Mouse (Mus musculus) c-Kit-negative CD71-positive TER-119-positive erythroid progenitor cells, embryonic 14.5 days (primary cell): Measurements from ENCODE around the gene Map3k12.
A peak's percentile ranks its signal among the peaks of the same experiment; 100 is the strongest.

Experiments
- DNase-seq: peaks from one replicate; pipeline ENCODE4 v3.0.0-alpha.2; 2013; ENCODE audit warnings: low read depth, low spot score

Map3k12 gene

DNA sequence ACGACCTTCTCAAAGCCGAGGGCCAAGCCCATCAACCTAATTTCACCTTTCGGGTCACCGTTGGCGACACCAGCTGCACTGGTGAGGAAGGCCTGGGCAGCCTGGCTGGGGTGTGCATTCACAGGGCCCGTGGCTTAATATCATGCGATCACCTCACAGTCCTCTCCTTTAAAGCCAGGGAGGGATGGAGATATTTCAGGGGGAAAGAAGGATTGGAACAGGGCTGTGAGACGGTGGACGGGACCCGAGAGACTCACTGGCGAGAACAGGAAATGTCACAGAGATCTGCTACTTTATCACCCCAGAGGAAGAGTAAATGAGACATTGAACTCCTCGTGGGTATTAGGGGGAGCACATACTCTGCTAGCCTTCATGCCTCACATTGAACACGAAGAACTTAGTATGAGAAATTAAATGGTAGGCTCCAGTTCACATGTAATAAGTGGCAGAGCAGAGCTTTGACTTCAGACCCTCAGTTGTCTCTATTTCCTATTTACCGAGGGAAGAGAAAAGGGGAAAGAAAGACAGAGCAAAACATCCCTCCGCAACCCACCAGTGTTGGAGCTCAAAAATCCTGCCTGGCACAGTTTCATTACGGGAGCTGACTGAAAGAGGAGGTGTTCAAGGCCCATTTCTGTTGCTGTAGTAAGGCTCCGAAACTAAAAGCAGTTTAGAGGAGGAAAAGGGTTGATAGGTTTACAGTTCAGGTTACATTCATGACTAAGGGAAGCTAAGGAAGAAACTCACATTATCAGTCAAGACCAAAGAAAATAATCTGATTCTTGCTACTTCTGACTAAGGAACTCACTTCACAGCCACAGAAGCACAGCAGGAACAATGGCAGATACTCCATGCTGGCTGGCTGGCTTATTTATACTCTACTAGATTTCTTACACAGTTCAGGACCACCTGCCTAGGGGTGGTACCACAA, 2.6 kb upstream of the Map3k12 start:
- DNase-seq: no peak

- DNase-seq: no peak
These were observed 2.0 kb upstream of the Map3k12 start for GRCm38 (mm10) chr15:102518859-102519201.

DNA sequence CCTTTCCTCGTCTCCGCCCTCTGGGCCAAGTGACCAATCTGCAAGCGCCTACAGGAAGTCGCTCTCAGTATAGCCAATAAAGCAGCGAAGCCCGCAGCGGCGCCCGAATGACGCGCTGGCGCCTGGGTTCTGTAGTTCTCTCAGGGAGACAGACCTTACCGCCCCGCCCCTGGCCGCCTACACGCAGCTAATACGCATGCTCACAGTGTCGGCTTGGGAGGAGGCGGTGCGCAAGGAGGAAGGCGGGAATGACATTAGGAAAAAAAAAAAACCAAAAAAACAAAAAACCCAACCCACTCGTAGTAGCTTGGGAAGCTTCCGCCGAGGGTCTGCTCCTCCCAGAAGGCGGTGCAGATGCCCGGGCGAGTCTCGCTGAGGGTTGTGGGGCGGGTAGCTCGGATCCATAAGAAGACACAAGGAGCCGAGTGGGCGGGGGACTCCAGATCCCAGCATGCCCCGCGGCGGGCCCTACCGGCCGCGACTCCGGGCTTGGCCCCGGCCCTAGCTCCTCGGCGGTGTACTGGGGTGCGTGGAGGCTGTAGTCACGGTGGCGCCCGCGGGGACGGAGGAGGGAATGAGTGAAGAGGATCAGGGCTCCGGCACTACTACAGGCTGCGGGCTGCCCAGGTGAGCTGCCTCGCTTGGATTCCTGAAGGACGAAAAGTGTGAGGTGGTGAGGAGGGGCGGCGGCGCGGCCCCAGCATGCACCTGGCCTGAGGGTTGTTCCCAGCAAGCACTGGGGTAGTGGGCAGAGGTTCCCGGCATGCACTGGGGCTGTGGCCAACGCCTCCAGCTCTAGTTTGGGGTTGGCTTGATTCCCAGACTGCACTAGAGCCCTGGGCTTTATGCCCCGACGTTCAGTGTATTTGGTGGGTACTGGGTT, 1.4 kb upstream of the Map3k12 start, which contains the start of gene Tarbp2:
Gene Tarbp2, plus strand, starts transcription at position 217 of the 883 bp plus-strand sequence.
- DNase-seq: peak; percentile 100

GRCm38 (mm10) chr15:102517631-102517975, 739 bp upstream of the Map3k12 start:
- DNase-seq: no peak

- DNase-seq: no peak
These were observed 571 bp downstream of the Map3k12 start for GRCm38 (mm10) chr15:102516293-102516692.

DNA sequence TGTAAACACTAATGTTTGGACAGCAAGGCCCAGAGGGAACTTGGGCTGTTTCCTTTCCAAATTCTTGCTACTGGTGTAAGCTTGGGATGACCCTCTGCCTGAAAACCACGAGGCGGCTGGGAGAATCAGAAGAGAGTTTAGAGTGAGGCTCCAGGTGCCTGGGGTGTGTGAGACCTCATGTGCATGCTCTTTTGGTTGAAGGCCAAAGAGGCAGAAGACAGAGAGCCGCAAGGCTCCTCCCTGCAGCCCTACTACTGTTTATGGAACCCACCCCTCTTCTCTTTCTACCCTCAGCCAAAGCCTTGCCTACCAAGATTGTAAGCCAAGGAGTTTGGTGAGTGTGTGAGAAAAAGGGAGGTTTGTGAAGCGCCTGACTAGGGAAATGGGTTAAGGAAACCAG, 1.1 kb downstream of the Map3k12 start:
- DNase-seq: no peak

DNA sequence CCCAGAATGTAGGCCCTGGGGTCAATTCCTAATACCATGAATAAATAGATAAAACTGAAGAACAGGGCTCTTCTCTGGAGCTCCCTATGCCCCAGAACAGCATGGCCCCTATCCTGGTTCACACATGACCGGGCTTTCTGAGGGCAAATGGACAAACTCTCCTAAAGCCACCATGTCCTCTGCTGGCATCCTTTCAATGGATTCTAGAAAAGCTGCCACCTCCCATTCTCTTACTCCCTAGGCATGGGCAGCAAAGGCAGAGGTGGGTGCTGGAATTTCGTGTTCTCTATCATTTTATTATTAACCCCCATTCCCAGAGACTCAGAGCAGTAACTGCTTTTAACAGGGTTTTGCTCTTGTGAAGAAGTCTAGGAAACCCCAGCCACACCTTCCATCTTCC, 1.6 kb downstream of the Map3k12 start:
- no peak for DNase-seq

- DNase-seq: no peak
These were observed 3.9 kb downstream of the Map3k12 start for GRCm38 (mm10) chr15:102513004-102513403.

GRCm38 (mm10) chr15:102512471-102512870, 4.4 kb downstream of the Map3k12 start:
- no peak for DNase-seq

GRCm38 (mm10) chr15:102512010-102512409, 4.9 kb downstream of the Map3k12 start:
- no peak for DNase-seq

- no peak for DNase-seq
These were observed 5.5 kb downstream of the Map3k12 start for GRCm38 (mm10) chr15:102511285-102511833.

DNA sequence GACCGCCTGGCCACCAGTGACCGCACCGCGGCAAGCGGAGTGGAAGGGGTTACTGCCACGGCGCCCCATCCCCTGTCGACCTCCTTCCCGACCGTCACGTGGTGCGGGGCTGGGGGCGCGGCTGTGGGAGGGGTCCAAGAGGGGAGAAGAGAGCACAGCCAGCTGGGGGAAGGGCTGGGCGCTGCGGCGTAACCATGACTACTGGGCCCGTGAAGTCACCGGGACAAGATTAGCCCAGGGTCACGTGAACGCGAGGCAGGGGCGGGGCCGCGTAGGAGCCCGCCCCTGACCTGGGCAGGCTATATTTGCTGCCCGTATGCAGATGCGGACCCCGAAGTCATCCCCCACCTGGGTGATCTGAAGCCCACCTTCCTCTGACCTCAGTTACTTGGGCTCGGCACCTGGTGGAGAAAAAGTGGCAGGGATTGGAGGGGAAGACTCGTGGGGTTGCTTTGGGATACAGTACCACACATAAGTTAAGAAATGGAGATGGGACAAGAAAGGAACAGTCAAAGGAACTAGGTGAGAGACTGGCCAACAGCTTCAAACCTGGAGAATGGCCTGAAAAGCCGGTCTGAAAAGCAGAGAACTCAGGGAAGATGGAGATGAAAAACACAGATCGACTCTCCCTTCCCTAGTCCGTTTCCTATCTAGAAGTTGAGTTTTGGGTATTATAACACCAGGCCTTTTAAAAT, 6.1 kb downstream of the Map3k12 start:
- DNase-seq: peak; percentile 38

GRCm38 (mm10) chr15:102510110-102510509, 6.8 kb downstream of the Map3k12 start:
- DNase-seq: no peak

DNA sequence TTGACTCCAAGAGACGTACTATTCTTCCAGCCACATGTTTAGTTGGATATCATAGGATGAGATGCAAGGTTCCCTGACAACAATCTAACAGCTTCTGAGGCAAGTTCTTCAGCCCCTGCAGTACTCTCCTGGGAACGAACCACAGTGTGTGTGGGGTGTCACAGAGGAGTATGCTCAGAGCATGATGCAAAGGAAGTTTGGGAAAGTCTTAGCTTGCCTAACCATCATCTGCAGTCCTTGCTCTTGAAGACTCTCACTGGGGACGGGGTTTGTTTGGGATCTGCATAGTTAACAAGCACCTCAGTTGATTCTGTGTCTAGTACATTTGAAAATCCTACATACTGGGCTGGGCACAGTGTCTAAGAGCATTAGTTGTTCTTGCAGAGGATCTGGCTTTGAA, 8.5 kb downstream of the Map3k12 start:
- no peak for DNase-seq

DNA sequence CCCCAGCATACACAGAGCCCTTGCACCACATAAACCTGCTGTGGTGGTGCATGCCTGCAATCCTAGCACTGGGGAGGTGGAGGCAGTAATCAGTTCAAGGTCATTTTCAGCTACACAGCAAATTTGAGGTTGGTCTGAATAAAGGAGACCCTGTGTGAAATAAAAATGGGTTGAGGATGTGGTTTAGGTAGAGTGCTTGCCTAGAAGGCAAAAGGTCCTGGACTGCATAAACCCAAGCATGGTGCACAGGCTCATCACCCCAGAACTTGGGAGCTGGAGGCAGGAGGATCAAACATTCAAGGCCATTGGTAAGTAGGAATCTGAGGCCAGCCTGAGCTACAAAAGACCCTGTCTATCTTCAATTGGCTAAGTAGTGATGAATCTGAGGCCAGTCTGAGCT, 9.3 kb downstream of the Map3k12 start:
- DNase-seq: no peak

DNA sequence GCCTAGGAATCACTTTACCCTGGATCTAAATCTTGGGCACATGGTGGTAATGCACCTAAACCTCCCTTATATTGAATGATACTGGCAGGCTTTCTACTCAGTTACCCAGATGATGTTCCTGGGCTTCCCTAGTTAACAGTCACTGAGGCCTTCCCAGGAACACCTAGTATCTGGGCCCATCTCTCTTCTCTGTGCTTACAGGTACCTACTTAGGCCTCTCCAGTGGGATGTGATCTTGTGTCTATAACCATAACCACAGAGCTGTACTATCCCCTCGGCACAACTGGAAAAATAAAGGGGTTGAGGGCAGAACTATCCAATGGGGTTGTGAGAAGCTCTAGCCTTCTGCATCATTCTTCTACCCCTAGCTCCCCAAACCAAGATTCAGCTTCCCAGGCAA, 10.0 kb downstream of the Map3k12 start:
- DNase-seq: no peak

DNA sequence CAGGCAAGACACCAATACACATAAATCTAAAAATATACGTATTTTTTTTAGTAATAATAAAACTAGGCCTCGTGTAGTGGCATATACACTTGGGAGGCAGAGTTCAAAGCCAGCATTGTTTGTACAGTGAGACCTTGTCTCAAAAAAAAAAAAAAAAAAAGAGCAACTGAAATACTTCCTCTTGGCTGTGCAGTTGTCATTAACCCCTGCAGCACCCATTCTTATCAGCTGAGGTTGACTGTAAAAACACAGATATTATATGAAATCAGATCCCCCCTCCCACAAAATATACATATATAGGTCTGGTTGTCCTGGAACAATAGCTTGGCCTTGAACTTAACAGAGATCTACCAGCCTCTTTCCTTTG, 10.4 kb downstream of the Map3k12 start:
- DNase-seq: no peak

DNA sequence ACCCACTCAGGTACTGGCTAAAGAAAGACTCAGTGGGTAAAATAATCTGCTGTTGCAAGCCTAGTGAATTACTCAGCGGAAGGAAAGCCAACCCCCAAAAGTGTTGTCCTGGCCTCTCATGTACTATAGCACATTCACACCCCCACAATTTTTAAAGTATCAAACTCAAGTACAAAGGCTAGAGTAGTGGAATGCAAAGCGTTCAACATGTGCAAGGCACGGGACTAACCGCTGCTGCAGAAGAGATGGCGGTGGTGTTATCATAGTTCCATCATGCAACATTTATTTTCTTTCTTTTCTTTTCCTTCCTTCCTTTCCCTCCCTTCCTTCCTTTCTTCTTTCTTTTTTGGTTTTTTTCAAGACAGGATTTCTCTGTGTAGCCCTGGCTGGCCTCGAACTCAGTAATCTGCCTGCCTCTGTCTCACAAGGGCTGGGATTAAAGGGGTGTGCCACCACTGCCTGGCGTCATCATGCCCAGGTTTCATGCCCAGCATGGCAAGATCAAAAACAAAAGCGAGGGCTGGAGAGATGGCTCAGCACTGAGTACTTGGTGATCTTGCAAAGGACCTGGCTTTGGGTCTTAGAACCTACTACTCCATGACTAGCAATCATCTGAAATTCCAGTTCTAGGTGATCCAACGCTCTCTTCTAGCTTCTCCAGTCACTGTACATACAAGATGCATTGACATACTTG, 10.9 kb downstream of the Map3k12 start:
- DNase-seq: no peak

DNA sequence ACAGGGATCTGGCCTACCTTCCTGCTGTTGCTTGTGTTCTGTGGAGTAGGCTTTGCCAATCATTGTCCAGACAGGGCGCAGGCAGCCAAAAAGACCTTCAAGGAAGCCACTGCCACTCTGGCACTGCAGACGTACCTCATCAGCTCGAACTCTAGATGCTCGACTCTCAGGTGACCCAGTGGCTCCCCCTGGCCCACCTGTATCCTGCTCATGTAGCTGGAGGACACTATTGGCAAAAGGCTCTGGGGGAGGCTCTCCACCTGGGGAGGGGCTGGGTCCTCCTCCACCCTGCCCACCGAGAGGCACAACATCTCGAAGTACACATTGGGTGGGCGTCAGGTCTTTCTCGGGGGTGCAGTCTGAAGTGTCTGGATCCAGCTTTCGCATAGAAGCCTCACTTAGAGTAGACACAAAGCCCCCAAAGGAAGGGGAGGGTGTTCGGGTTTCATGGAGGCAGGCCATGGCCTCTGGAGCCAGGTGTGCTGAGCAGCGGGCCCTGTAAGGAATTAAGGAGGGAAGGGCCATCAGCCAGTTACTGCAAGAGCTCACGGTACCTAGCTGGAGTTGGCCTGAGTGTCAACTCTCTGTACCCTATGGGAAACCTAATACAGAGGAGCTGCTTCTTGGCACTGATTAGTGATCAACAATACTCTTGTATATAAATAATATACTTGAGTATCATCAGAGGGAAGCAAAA, 11.6 kb downstream of the Map3k12 start:
- DNase-seq: no peak

DNA sequence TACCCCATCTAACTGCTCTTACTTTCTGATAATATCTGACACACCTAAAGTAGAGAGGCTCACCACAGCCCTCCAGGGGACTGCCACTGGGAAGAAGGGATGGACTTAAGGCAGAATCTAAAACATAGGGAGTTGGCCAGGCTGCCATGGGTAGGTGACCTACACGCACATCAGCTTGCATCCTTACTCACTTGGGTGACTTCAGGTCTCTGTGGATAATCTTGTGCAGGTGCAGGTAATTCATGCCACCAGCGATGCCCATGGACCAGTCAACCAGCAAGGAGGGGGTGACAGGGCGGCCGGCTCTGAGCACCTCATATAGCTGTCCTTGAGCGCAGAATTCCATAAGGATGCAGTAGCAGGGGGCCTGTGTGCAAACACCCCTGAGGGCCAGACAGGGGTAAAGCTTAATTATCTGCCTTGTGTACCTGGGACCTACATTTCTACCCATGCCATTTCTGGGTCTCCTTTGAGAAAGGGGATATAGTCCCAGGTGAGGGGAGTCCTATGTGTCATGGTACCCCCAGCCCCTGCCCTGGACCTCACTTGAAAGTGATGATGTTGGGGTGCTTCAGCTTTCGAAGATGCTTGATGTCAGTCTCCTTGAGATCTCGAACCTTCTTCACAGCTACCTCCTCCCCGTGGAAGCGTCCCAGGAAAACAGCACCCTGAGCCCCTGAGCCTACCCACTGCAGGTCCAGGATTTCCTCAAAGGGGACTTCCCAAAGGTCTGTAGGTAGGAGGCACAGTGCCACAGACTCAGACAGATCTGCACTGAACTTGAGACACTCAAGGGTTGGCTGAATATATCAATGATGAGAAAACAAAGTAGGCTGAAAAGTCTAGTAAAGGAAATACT, 12.7 kb downstream of the Map3k12 start:
- no peak for DNase-seq
